8 mouse cellular contexts compared by ENCODE assay signal in genomic region chr4:142880323-142880759, GRCm38 (mm10).
DNase-seq lines count a peak whose midpoint lies in the region; ATAC-seq and TF ChIP-seq lines count a peak whose summit lies in the region.

No protein-coding gene starts in this region.

- 0 out of 2 replicates have a peak, but pooled peaks cover 8% of the 10 kb centered on the region for H3K27me3 ChIP-seq in midbrain, embryonic 12.5 days
- H3K27me3 ChIP-seq in small intestine, adult 2 months (ENCODE audit: control insufficient read depth, insufficient read depth, low read length): no peaks in the 10 kb centered on the region

- 0 out of 2 replicates have a peak, but pooled peaks cover 6% of the 10 kb centered on the region for H3K4me1 ChIP-seq in midbrain, embryonic 12.5 days
- peaks cover 6% of the 10 kb centered on the region for H3K4me1 ChIP-seq in small intestine, adult 2 months (ENCODE audit: control insufficient read depth, insufficient read depth, insufficient read length, low read length)

- WGBS in midbrain, embryonic 12.5 days: 8% methylated on average over 2 of the region's 2 CpGs
- WGBS in small intestine, adult 2 months: 10% methylated on average over 2 of the region's 2 CpGs

- TF ChIP-seq CTCF in small intestine, adult 2 months (IDR thresholded peaks at IDR 0.05; ENCODE audit: extremely low read depth, insufficient read length, insufficient replicate concordance, low read depth, low read length): peak; percentile 80; the same call in 1 of the 2 replicates

- peak; percentile 86 for DNase-seq in adrenal gland, postnatal 14 days
- peak; percentile 89 for DNase-seq in embryo, embryonic 10 days (ENCODE audit: low spot score)
- DNase-seq in gastrocnemius, postnatal 14 days: peak; percentile 67
- DNase-seq in kidney, adult 18-20 months: peak; percentile 70
- DNase-seq in left cerebral cortex, postnatal 14 days (ENCODE audit: low spot score in 2 of 2): peak; percentile 63 to 74

- intact Hi-C loops in gastrocnemius, postnatal 14 days (cut with DNase I; ENCODE audit: low total_unique reads): loop anchor here (5.0 kb wide), 1 partner anchor 263 kb away; no protein-coding TSS in a partner anchor
- intact Hi-C loops in left cerebral cortex, postnatal 14 days (cut with DNase I): loop anchor here (10.0 kb wide), 2 partner anchors 486 to 726 kb away; no protein-coding TSS in a partner anchor

- H3K4me2 ChIP-seq in midbrain, embryonic 12.5 days (replicated peaks): no peak overlapping the region

- H3K9me3 ChIP-seq in midbrain, embryonic 12.5 days: no peaks in the 10 kb centered on the region

- no peak overlapping the region for H3K4me3 ChIP-seq in midbrain, embryonic 12.5 days
- no peak overlapping the region for H3K4me3 ChIP-seq in small intestine, adult 2 months (ENCODE audit: low read depth, low read length)

- no peak overlapping the region; the same call in 1 of the 2 replicates for H3K27ac ChIP-seq in midbrain, embryonic 12.5 days (replicated peaks)
- no peak overlapping the region for H3K27ac ChIP-seq in small intestine, adult 2 months (ENCODE audit: insufficient read depth, low read depth, low read length)

- H3K36me3 ChIP-seq in midbrain, embryonic 12.5 days: no peaks in the 10 kb centered on the region
- H3K36me3 ChIP-seq in small intestine, adult 2 months (ENCODE audit: control insufficient read depth, insufficient read depth, low read length): no peaks in the 10 kb centered on the region

- ATAC-seq in midbrain, embryonic 12.5 days (ENCODE audit: low FRiP score, low read depth): peak; percentile 80
- ATAC-seq in activated CD4-positive, CD25-positive, alpha-beta regulatory T cell, adult 4 months: no peak

- H3K9ac ChIP-seq in midbrain, embryonic 12.5 days (replicated peaks): no peak overlapping the region

- TF ChIP-seq POLR2A in small intestine, adult 2 months (IDR thresholded peaks at IDR 0.05; ENCODE audit: low read depth, low read length): no peak
